Mouse (Mus musculus) liver, embryonic 16.5 days (tissue): ENCODE measurements around the gene Fxyd1. TPM values are rescaled to one million over a fixed set of nuclear protein-coding genes. Genes with fewer than 3 reads are reported as not detected.

ENCODE experiments used
- ATAC-seq: fragments of 200-750 bp; cut with Nextera tagmentation; 2 replicates; pipeline ENCODE4 v1.8.0; 2017; ENCODE audit warnings: low read depth, mild to moderate bottlenecking, moderate number of reproducible peaks, moderate library complexity
- H3K27ac ChIP-seq: fragments of 300-500 bp; sonication (generic); 2 replicates; pipeline ENCODE4 v1.5.1; 2014; ENCODE audit warnings: mild to moderate bottlenecking, low read length
- H3K27me3 ChIP-seq: fragments of 300-500 bp; sonication (generic); 2 replicates; pipeline ENCODE4 v1.6.1; 2014; ENCODE audit warnings: low read depth, low read length, mixed read lengths; ENCODE audit not compliant: control insufficient read depth, insufficient read depth
- H3K36me3 ChIP-seq: fragments of 300-500 bp; sonication (generic); 2 replicates; pipeline ENCODE4 v1.6.1; 2014; ENCODE audit warnings: mild to moderate bottlenecking; ENCODE audit not compliant: control insufficient read depth, insufficient read depth
- H3K4me1 ChIP-seq: fragments of 300-500 bp; sonication (generic); 2 replicates; pipeline ENCODE4 v1.6.1; 2014; ENCODE audit warnings: low read depth, low read length, mixed read lengths; ENCODE audit not compliant: control insufficient read depth
- H3K4me2 ChIP-seq: fragments of 300-500 bp; sonication (generic); 2 replicates; pipeline ENCODE4 v1.6.1; 2014; ENCODE audit warnings: low read depth, low read length, mixed read lengths
- H3K4me3 ChIP-seq: fragments of 300-500 bp; sonication (generic); 2 replicates; pipeline ENCODE4 v1.5.1; 2014; ENCODE audit warnings: low read depth, mild to moderate bottlenecking, low read length
- H3K9ac ChIP-seq: fragments of 300-500 bp; sonication (generic); 2 replicates; pipeline ENCODE4 v1.6.1; 2014; ENCODE audit warnings: low read depth, low read length
- H3K9me3 ChIP-seq: fragments of 300-500 bp; sonication (generic); replicated peaks from 2 replicates; pipeline ENCODE4 v1.6.1; 2016; ENCODE audit warnings: low read length; ENCODE audit not compliant: control insufficient read depth
- WGBS: fragments of 180-500 bp; shearing (Covaris S2); extraction: QIAGEN DNeasy Blood & Tissue Kit; methylation state at CpG from one replicate; pipeline ENCODE4 v1.1.7; 2014; ENCODE audit not compliant: insufficient replicate concordance; 5-methylcytosine and 5-hydroxymethylcytosine counted together
- polyA plus RNA-seq: library from polyadenylated mRNA; unstranded; fragments of >200 nt; fragmentation: Nextera tagmentation; extraction: Ambion mirVana; gene quantifications from 2 replicates; pipeline ENCODE4 v1.2.1, GENCODE M21; 2015

Fxyd1 gene
- polyA plus RNA-seq, 1 experiment from 2014 or later: 130 TPM

DNA sequence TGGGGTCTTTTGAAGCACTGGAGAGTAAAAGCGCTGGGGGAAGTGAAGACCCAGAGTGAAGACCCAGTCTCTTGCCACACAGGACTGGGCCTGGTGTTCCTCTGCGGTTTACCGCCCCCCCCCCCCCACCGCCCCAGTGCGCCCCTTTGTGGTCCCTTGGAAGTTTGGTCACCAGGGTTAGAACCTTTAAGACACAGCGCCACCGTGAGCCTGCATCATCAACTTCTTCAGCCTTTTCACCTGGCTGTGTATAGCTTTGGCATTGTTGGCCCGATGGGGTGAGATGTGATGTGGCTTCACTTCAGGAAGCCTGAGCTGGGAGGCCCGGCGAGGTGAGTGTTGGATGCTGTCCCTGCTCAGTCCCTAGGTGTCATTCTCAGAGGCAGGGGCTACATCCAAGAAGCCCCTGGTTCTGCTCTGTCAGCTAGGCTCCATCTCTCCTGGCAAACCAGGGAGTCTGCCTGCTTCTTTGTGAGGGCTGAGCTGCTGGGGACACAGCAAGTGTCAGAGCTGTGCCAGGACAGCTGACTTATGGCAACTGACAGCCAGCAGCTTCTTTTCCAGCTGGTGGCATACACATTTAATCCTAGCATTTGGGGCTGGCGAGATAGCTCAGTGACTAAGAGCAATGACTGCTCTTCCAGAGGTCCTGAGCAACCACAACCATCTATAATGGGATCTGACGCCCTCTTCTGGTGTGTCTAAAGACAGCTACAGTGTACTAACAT is 37.9 kb upstream of the Fxyd1 start:
- H3K27ac ChIP-seq: no peak overlapping the region
- H3K4me3 ChIP-seq: no peak overlapping the region
- no peaks in the 10 kb centered on the region for H3K36me3 ChIP-seq
- H3K4me1 ChIP-seq: no peaks in the 10 kb centered on the region
- 13% methylated on average over 12 of the region's 12 CpGs for WGBS
- H3K9ac ChIP-seq: no peak overlapping the region
- no peaks in the 10 kb centered on the region for H3K9me3 ChIP-seq
- no peak overlapping the region for H3K4me2 ChIP-seq
- no peaks in the 10 kb centered on the region for H3K27me3 ChIP-seq
- no peak for ATAC-seq

GRCm38 (mm10) chr7:31089721-31090120 is 32.7 kb upstream of the Fxyd1 start:
- ATAC-seq: 0 out of 2 replicates have a peak, but pooled peaks have one; percentile 27
- Histone ChIP-seq H3K4me1 (no peaks in the 10 kb centered on the region), H3K36me3 (no peaks in the 10 kb centered on the region), H3K4me2 (no peak overlapping the region), H3K27me3 (no peaks in the 10 kb centered on the region), H3K9ac (no peak overlapping the region), H3K9me3 (no peaks in the 10 kb centered on the region), H3K27ac (no peak overlapping the region), H3K4me3 (no peak overlapping the region)
- WGBS: 19% methylated on average over 2 of the region's 2 CpGs

DNA sequence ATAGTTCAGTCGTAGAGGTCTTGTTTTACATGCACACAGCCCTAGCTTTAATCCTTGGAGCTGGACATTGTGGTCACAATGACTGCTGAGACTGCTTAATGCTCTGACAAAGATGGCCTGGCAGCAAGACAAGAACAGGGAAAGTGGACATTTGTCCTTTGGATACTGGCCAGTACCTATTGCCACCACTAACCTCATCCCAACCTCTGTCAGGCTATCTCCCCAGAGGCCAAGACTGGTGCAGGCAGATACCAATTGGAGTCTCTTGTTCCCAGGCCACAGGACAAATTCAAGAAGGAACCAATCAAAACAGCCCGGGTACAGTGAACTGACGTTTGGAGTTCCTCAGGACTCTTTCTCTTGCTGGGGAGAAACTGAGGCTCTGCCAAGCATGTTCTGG is 31.2 kb upstream of the Fxyd1 start:
- no peak for ATAC-seq
- no peak overlapping the region for H3K9ac ChIP-seq
- H3K9me3 ChIP-seq: no peaks in the 10 kb centered on the region
- H3K27me3 ChIP-seq: no peaks in the 10 kb centered on the region
- H3K27ac ChIP-seq: no peak overlapping the region
- H3K4me3 ChIP-seq: no peak overlapping the region
- 45% methylated on average over 3 of the region's 3 CpGs for WGBS
- H3K36me3 ChIP-seq: no peaks in the 10 kb centered on the region
- no peaks in the 10 kb centered on the region for H3K4me1 ChIP-seq
- no peak overlapping the region for H3K4me2 ChIP-seq

GRCm38 (mm10) chr7:31087262-31087661 is 30.3 kb upstream of the Fxyd1 start:
- H3K4me2 ChIP-seq: no peak overlapping the region
- H3K36me3 ChIP-seq: no peaks in the 10 kb centered on the region
- ATAC-seq: no peak
- no peak overlapping the region for H3K9ac ChIP-seq
- no peaks in the 10 kb centered on the region for H3K9me3 ChIP-seq
- H3K27ac ChIP-seq: no peak overlapping the region
- H3K4me3 ChIP-seq: no peak overlapping the region
- WGBS: 23% methylated on average over 2 of the region's 2 CpGs
- H3K27me3 ChIP-seq: no peaks in the 10 kb centered on the region
- no peaks in the 10 kb centered on the region for H3K4me1 ChIP-seq

- no peak overlapping the region for H3K4me3 ChIP-seq
- ATAC-seq: no peak
- H3K4me2 ChIP-seq: no peak overlapping the region
- no peak overlapping the region for H3K27ac ChIP-seq
- no peak overlapping the region for H3K9ac ChIP-seq
- H3K36me3 ChIP-seq: no peaks in the 10 kb centered on the region
- no peaks in the 10 kb centered on the region for H3K4me1 ChIP-seq
- H3K9me3 ChIP-seq: no peaks in the 10 kb centered on the region
- 72% methylated on average over 9 of the region's 9 CpGs for WGBS
- H3K27me3 ChIP-seq: no peaks in the 10 kb centered on the region
Observed at GRCm38 (mm10) chr7:31086175-31086755, 29.3 kb upstream of the Fxyd1 start.

DNA sequence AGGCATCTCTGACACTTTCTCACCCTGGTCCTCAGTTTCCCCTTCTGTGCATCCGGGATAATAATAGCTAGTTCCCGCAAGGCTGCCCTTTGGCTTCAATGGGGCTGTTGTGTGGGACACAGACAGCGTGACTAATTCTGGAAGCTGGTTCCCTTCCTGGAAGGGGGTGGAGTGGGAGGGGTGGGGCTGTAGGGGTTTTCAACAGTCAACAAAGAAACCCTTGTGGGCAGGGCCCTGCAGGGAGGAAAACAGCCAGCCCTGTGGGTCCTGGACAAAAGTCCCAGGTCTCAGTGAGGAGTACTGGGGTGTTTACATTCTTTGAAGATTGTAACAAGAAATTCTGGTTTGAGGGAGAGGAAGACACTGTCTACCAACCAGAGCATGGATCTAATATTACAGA is 28.2 kb upstream of the Fxyd1 start:
- Histone ChIP-seq H3K27ac (no peak overlapping the region), H3K9me3 (no peaks in the 10 kb centered on the region), H3K9ac (no peak overlapping the region), H3K4me1 (no peaks in the 10 kb centered on the region), H3K36me3 (no peaks in the 10 kb centered on the region), H3K27me3 (no peaks in the 10 kb centered on the region), H3K4me3 (no peak overlapping the region), H3K4me2 (no peak overlapping the region)
- ATAC-seq: peak; percentile 20; the same call in 1 of the 2 replicates
- WGBS: 39% methylated on average over 3 of the region's 3 CpGs

GRCm38 (mm10) chr7:31084140-31084539 is 27.1 kb upstream of the Fxyd1 start:
- Histone ChIP-seq H3K27ac (0 out of 2 replicates have a peak overlapping the region, but pooled peaks have one; percentile 18), H3K27me3 (no peaks in the 10 kb centered on the region), H3K4me1 (no peaks in the 10 kb centered on the region; the same call in 1 of the 2 replicates), H3K9ac (no peak overlapping the region), H3K9me3 (no peaks in the 10 kb centered on the region), H3K4me2 (no peak overlapping the region), H3K36me3 (no peaks in the 10 kb centered on the region), H3K4me3 (no peak overlapping the region)
- 48% methylated on average over 9 of the region's 9 CpGs for WGBS
- ATAC-seq: no peak

DNA sequence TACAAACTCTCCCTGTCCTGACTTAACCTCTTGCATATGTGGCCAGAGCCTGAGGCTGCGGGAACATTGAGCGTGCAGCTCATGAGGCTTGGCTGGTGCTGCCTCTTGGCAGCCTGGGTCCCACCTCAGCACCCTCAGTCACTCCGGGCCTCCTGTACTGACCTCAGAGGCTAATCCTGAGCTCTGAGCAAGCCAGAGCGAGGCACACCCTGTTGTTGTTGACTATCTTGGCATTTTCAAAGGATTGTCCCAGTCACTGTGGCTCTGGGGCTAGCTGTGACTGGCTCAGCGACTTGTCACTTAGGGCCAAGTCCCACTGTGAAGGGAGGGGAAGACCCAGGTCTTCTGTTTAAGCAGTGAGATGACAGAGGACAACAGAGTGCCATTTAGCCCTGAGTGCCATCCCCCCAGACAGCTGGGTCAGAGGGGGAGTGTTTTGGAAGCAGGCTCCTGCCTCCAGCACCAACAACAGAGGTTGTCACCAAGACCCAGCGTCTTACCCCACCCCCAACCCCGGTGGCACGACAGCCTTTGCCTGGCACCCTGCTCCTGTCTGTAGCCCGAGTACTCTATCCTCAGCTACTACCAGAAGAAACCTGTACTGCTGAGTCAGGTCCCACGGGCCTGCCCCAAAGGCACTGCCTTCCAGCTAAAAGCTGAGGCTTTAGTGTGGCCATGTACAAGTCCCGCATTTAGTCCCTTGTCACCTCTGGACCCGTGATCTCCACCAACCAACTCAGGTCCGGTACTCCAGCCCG is 26.0 kb upstream of the Fxyd1 start:
- Histone ChIP-seq H3K27ac (no peak overlapping the region), H3K9ac (no peak overlapping the region), H3K4me3 (no peak overlapping the region), H3K4me1 (no peaks in the 10 kb centered on the region; the same call in 1 of the 2 replicates), H3K9me3 (no peaks in the 10 kb centered on the region), H3K36me3 (no peaks in the 10 kb centered on the region), H3K4me2 (no peak overlapping the region), H3K27me3 (no peaks in the 10 kb centered on the region)
- peak; percentile 47; the same call in 1 of the 2 replicates for ATAC-seq
- WGBS: 53% methylated on average over 14 of the region's 14 CpGs

DNA sequence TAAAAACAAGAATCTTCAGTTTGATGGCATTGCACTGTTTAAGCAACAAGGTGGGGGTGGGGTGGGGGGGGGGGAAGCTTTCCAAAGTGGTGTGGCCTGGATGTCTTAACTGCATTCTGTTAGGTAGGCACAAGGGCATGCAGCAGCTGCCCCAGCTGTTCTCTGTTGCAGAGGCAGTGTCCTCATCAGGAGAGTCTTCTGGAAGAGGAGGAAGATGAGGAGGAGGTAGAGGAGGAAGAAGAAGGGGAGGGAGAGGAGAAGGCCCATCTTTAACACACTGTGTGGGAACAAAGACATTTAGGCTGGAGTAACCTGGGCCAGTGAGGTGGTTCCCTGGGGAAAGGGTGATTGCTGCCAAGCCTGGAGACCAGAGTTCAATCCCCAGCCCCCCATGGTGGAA is 25.1 kb upstream of the Fxyd1 start:
- Histone ChIP-seq H3K36me3 (no peaks in the 10 kb centered on the region), H3K4me2 (no peak overlapping the region), H3K9me3 (no peaks in the 10 kb centered on the region), H3K4me1 (no peaks in the 10 kb centered on the region; the same call in 1 of the 2 replicates), H3K4me3 (no peak overlapping the region), H3K27ac (no peak overlapping the region), H3K27me3 (no peaks in the 10 kb centered on the region), H3K9ac (no peak overlapping the region)
- ATAC-seq: no peak
